Mouse (Mus musculus): Measurements from ENCODE around the gene Pbx4. TPM values are rescaled to one million over a fixed set of nuclear protein-coding genes. Genes with fewer than 3 reads are reported as not detected.

Gene Pbx4
- polyA plus RNA-seq, 1 experiment from 2014 or later = 47.7 TPM

DNA sequence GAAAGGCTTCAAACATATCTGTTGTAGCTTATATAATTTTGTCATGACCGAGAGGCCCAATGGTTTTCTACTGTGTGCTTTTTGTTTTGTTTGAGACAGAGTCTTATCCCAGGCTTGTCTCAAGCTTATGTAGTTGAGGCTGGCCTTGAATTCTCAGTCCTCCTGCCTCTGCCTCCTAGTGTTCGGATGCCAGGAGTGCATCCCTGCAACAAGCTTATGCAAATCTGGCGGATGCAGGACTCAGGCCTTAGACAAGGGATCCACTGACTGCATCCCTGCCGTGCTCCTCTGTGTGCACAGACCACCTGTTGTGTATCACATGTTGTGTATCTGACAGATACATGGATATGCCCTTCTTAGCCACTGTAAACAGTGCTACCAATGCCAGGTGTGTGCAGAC is 28.5 kb downstream of the Pbx4 start:
- ATAC-seq = no peak
- Histone ChIP-seq H3K36me3 (ENCODE audit: control insufficient read depth, insufficient read depth, low read length) (peaks cover 25% of the 10 kb centered on the region), H3K27ac (ENCODE audit: low read depth, low read length) (no peak overlapping the region), H3K9me3 (replicated peaks; ENCODE audit: control insufficient read depth, low read length) (no peaks in the 10 kb centered on the region), H3K4me1 (ENCODE audit: control insufficient read depth, insufficient read depth, low read length) (no peaks in the 10 kb centered on the region), H3K9ac (ENCODE audit: low read length) (no peak overlapping the region), H3K4me3 (ENCODE audit: low read depth, low read length) (no peak overlapping the region), H3K27me3 (replicated peaks; ENCODE audit: control insufficient read depth, insufficient read depth, low read length) (no peaks in the 10 kb centered on the region), H3K4me2 (ENCODE audit: low read length) (no peak overlapping the region)
- DNase-seq (ENCODE audit: low spot score) = no peak
- WGBS = 58% methylated on average over 4 of the region's 4 CpGs

DNA sequence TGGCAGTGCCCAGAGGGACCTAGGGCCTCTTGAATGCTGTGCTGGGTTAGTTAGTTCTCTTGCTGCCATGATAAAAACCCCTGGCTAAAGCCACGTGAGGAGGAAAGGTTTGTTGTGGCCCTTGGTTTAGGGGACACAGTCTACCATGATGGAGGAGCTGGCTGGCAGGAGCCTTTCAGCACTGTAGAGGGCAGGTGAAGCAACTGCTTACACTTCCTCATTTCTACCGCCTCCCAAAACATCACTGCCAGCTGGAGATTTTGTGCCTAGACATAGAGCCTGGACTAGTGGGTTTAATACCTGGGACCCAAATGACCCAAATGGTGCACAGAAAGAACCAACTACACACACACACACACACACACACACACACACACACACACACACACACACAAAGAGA is 29.0 kb downstream of the Pbx4 start:
- DNase-seq (ENCODE audit: low spot score) (no peak), ATAC-seq (no peak)
- H3K27me3 ChIP-seq (replicated peaks; ENCODE audit: control insufficient read depth, insufficient read depth, low read length) = no peaks in the 10 kb centered on the region
- no peak overlapping the region for H3K9ac ChIP-seq (ENCODE audit: low read length)
- H3K4me1 ChIP-seq (ENCODE audit: control insufficient read depth, insufficient read depth, low read length) = no peaks in the 10 kb centered on the region
- H3K27ac ChIP-seq (ENCODE audit: low read depth, low read length) = no peak overlapping the region
- no peak overlapping the region for H3K4me2 ChIP-seq (ENCODE audit: low read length)
- H3K9me3 ChIP-seq (replicated peaks; ENCODE audit: control insufficient read depth, low read length) = no peaks in the 10 kb centered on the region
- 75% methylated on average over 2 of the region's 2 CpGs for WGBS
- H3K4me3 ChIP-seq (ENCODE audit: low read depth, low read length) = no peak overlapping the region
- H3K36me3 ChIP-seq (ENCODE audit: control insufficient read depth, insufficient read depth, low read length) = peaks cover 25% of the 10 kb centered on the region

DNA sequence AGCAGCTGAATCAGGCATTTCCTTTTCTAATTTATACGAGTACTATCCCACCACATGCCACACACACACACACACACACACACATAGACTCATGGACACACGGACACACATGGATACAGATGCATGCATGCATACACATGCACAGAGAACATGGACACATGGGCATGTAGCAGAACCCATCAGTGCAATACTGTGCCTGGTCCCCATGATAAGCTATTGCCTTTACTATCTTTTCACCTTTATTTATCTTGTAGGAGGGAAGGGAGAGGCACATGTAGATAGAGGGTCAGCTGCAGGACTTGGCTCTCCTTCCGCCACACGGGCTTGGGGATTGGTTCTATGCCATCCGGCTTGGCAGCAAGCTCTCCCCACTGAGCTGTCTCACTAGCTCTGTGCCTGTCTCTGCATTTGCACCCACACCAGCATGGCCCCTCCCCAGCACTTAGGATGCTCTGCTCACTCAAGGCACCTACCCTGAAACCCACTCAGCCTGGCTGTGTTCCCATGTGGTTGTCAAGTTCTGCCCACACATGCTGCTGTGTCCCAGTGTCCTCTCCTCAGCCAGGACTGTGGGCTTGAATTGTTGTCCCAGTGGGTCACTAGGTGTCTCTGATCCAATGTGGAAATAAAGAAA is 31.2 kb downstream of the Pbx4 start:
- DNase-seq (ENCODE audit: low spot score) = no peak
- Histone ChIP-seq H3K9ac (ENCODE audit: low read length) (no peak overlapping the region), H3K4me1 (ENCODE audit: control insufficient read depth, insufficient read depth, low read length) (no peaks in the 10 kb centered on the region), H3K27ac (ENCODE audit: low read depth, low read length) (no peak overlapping the region), H3K27me3 (replicated peaks; ENCODE audit: control insufficient read depth, insufficient read depth, low read length) (no peaks in the 10 kb centered on the region), H3K4me3 (ENCODE audit: low read depth, low read length) (no peak overlapping the region), H3K36me3 (ENCODE audit: control insufficient read depth, insufficient read depth, low read length) (peaks cover 25% of the 10 kb centered on the region), H3K9me3 (replicated peaks; ENCODE audit: control insufficient read depth, low read length) (no peaks in the 10 kb centered on the region), H3K4me2 (ENCODE audit: low read length) (no peak overlapping the region)
- ATAC-seq = no peak
- 87% methylated on average over 5 of the region's 5 CpGs for WGBS

DNA sequence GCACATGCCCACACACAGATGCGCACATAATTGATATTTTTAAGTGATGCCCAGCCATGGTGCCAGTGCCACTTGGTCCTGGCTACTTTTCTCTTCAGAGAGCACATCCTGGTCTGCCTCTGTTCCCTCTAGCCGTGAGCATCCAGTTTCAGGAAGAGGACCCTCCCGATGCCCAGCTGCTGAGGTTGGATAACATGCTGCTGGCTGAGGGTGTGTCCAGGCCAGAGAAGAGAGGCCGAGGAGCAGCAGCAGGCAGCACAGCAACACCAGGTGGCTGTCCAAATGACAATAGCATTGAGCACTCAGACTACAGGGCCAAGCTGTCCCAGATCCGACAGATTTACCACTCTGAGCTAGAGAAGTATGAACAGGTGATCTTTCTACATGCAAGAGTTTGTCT is 31.9 kb downstream of the Pbx4 start:
- no peak overlapping the region for H3K4me2 ChIP-seq (ENCODE audit: low read length)
- no peaks in the 10 kb centered on the region for H3K9me3 ChIP-seq (replicated peaks; ENCODE audit: control insufficient read depth, low read length)
- no peak for DNase-seq (ENCODE audit: low spot score)
- H3K4me3 ChIP-seq (ENCODE audit: low read depth, low read length) = no peak overlapping the region
- peaks cover 23% of the 10 kb centered on the region for H3K36me3 ChIP-seq (ENCODE audit: control insufficient read depth, insufficient read depth, low read length)
- no peak for ATAC-seq
- no peak overlapping the region for H3K27ac ChIP-seq (ENCODE audit: low read depth, low read length)
- H3K27me3 ChIP-seq (replicated peaks; ENCODE audit: control insufficient read depth, insufficient read depth, low read length) = no peaks in the 10 kb centered on the region
- no peaks in the 10 kb centered on the region for H3K4me1 ChIP-seq (ENCODE audit: control insufficient read depth, insufficient read depth, low read length)
- WGBS = 85% methylated on average over 5 of the region's 5 CpGs
- no peak overlapping the region for H3K9ac ChIP-seq (ENCODE audit: low read length)

DNA sequence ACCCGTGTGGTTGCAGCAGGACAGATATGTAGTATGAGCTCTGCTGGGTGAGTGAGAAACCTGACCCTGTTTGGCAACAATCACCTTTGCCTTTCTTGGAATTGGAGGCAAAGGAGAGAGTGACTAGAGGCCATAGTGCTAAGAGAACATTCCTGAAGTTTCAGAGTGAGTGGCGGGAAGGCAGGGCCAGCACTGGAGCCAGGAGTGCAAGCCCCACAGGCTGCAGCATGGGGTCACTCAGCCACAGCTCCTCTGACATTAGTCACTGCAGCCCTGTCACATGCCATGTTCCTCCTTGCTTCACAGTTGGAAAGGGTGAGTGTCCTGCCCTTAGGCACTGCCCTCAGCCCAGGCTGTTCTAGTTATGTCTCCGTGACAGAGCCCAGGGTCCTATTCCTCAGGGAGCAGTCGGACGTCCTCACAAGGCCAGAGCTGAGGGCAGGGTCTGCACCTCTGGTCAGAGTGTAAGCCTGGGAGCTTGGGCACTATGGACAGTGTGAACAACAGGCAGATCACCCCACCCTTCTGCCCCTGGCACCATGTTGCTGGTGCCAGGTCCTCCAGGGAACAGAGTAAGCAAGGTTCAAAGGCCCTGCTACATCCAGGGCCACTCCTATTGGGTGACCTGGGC is 35.5 kb downstream of the Pbx4 start:
- H3K27ac ChIP-seq (ENCODE audit: low read depth, low read length) = no peak overlapping the region
- 83% methylated on average over 5 of the region's 5 CpGs for WGBS
- H3K9ac ChIP-seq (ENCODE audit: low read length) = no peak overlapping the region
- H3K9me3 ChIP-seq (replicated peaks; ENCODE audit: control insufficient read depth, low read length) = no peaks in the 10 kb centered on the region
- H3K4me3 ChIP-seq (ENCODE audit: low read depth, low read length) = no peak overlapping the region
- H3K36me3 ChIP-seq (ENCODE audit: control insufficient read depth, insufficient read depth, low read length) = peaks cover 25% of the 10 kb centered on the region
- H3K4me1 ChIP-seq (ENCODE audit: control insufficient read depth, insufficient read depth, low read length) = no peaks in the 10 kb centered on the region
- no peaks in the 10 kb centered on the region for H3K27me3 ChIP-seq (replicated peaks; ENCODE audit: control insufficient read depth, insufficient read depth, low read length)
- DNase-seq (ENCODE audit: low spot score) (no peak), ATAC-seq (no peak)
- no peak overlapping the region for H3K4me2 ChIP-seq (ENCODE audit: low read length)

DNA sequence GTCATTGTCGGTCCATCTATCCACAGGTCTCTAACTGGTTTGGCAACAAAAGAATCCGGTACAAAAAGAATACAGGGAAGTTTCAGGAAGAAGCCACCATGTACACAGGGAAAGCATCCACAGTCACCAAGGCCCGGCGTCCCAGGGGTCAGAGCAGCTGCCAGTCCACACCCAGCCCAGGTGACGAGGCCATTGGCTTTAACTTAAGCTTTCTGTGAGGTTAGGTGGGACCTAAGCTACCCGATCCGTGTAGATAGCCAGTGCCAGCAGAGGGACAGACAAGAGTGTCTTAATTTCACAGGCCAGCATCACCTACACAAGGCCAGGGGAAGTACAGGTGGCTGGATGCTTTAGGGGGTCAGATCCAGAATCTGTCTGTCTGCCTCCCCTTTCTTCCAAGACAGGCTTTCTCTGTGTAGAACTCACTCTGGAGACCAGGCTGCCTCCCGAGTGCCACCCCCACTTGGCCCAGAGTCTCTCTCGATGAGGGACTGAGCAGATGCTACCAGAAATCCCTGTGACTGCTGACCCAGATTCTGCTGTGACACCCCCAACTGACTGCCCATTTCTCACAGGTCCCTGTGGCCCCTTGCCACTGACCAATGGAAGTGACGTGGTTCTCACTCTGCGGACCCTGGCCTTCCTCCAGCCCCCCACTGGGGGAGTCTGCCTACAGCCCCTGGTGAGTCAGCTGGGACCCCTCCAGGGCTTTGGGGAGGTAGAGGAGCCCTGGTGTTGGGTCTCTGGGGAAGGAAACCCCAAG is 37.9 kb downstream of the Pbx4 start:
- no peak overlapping the region for H3K27ac ChIP-seq (ENCODE audit: low read depth, low read length)
- no peak overlapping the region for H3K9ac ChIP-seq (ENCODE audit: low read length)
- H3K4me1 ChIP-seq (ENCODE audit: control insufficient read depth, insufficient read depth, low read length) = no peaks in the 10 kb centered on the region
- H3K9me3 ChIP-seq (replicated peaks; ENCODE audit: control insufficient read depth, low read length) = no peaks in the 10 kb centered on the region
- 88% methylated on average over 11 of the region's 11 CpGs for WGBS
- ATAC-seq (no peak), DNase-seq (ENCODE audit: low spot score) (no peak)
- H3K27me3 ChIP-seq (replicated peaks; ENCODE audit: control insufficient read depth, insufficient read depth, low read length) = no peaks in the 10 kb centered on the region
- H3K4me3 ChIP-seq (ENCODE audit: low read depth, low read length) = no peak overlapping the region
- H3K36me3 ChIP-seq (ENCODE audit: control insufficient read depth, insufficient read depth, low read length) = peaks cover 21% of the 10 kb centered on the region; the same call in 1 of the 2 replicates
- no peak overlapping the region for H3K4me2 ChIP-seq (ENCODE audit: low read length)

DNA sequence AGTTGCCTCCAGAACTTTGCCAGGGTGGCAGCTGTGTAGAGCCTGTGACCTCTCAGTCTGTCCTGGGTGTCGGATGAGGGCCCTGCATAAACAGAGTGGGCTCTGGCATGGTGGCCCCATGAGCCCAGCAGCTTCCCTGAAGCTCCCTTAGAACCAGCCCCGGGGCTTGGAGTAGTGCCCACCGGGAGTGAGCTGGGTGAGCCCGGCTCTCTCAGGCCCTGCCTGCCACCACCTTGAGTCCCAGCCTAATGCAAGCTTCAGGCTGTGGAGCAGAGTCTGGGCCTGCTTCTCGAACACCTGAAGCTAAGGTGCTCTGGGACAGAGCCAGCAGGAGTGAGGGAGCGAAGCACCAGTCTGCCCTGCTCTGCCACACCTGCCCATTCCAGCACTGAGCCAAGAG is 38.6 kb downstream of the Pbx4 start:
- DNase-seq (ENCODE audit: low spot score) = no peak
- H3K4me2 ChIP-seq (ENCODE audit: low read length) = no peak overlapping the region
- no peak overlapping the region for H3K27ac ChIP-seq (ENCODE audit: low read depth, low read length)
- ATAC-seq = no peak
- H3K9ac ChIP-seq (ENCODE audit: low read length) = no peak overlapping the region
- H3K9me3 ChIP-seq (replicated peaks; ENCODE audit: control insufficient read depth, low read length) = no peaks in the 10 kb centered on the region
- WGBS = 91% methylated on average over 6 of the region's 6 CpGs
- peaks cover 20% of the 10 kb centered on the region; the same call in 1 of the 2 replicates for H3K36me3 ChIP-seq (ENCODE audit: control insufficient read depth, insufficient read depth, low read length)
- no peaks in the 10 kb centered on the region for H3K4me1 ChIP-seq (ENCODE audit: control insufficient read depth, insufficient read depth, low read length)
- H3K27me3 ChIP-seq (replicated peaks; ENCODE audit: control insufficient read depth, insufficient read depth, low read length) = no peaks in the 10 kb centered on the region
- no peak overlapping the region for H3K4me3 ChIP-seq (ENCODE audit: low read depth, low read length)

DNA sequence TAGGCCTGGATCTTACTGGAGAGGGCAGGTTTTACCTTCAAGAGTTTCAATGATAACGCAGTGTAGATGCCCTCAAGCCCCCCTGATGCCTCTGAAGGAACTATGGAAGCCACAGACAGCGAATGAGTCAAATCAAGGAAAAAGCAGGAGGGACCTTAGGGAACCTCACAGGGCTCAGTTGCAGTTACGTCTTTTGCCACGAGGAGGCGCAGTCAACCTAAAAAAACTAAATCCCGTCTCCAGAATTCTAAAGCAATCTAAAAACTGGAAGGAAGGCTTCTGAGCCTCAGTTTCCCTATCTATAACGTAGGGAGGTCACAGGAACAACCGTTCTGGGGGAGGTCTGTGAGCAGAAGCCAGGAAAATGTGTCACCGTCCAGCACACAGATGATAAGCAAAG is 41.9 kb downstream of the Pbx4 start:
- no peak overlapping the region for H3K9ac ChIP-seq (ENCODE audit: low read length)
- H3K4me3 ChIP-seq (ENCODE audit: low read depth, low read length) = no peak overlapping the region
- no peak overlapping the region for H3K27ac ChIP-seq (ENCODE audit: low read depth, low read length)
- H3K4me1 ChIP-seq (ENCODE audit: control insufficient read depth, insufficient read depth, low read length) = no peaks in the 10 kb centered on the region
- H3K27me3 ChIP-seq (replicated peaks; ENCODE audit: control insufficient read depth, insufficient read depth, low read length) = no peaks in the 10 kb centered on the region
- peaks cover 20% of the 10 kb centered on the region; the same call in 1 of the 2 replicates for H3K36me3 ChIP-seq (ENCODE audit: control insufficient read depth, insufficient read depth, low read length)
- no peaks in the 10 kb centered on the region for H3K9me3 ChIP-seq (replicated peaks; ENCODE audit: control insufficient read depth, low read length)
- 12% methylated on average over 9 of the region's 9 CpGs for WGBS
- ATAC-seq (0 out of 2 replicates have a peak, but pooled peaks have one; percentile 5), DNase-seq (ENCODE audit: low spot score) (peak; percentile 74)
- no peak overlapping the region for H3K4me2 ChIP-seq (ENCODE audit: low read length)

DNA sequence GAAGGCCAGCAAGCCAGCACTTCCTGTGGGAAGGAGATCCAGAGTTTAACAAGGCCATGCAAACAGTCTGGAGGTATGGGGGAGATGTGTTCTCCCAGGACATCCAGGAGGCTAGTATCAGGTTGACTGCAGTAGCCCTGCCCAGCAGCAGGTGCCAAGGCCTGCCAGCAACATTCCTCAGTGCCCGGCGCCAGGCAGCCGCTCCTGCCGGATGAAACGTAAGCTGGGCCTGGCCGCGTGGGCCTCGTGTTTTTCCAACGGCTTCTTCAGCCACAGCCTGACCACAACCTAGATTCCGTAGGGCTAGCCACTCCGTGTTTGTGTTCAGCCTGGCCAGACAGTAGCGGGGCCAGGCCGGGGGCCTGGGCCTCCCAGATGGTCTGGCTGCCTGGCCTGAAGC is 42.4 kb downstream of the Pbx4 start:
- no peak overlapping the region for H3K4me2 ChIP-seq (ENCODE audit: low read length)
- no peak overlapping the region for H3K27ac ChIP-seq (ENCODE audit: low read depth, low read length)
- H3K9me3 ChIP-seq (replicated peaks; ENCODE audit: control insufficient read depth, low read length) = no peaks in the 10 kb centered on the region
- H3K9ac ChIP-seq (ENCODE audit: low read length) = no peak overlapping the region
- 85% methylated on average over 13 of the region's 13 CpGs for WGBS
- H3K27me3 ChIP-seq (replicated peaks; ENCODE audit: control insufficient read depth, insufficient read depth, low read length) = peaks cover 4% of the 10 kb centered on the region
- ATAC-seq = no peak
- H3K36me3 ChIP-seq (ENCODE audit: control insufficient read depth, insufficient read depth, low read length) = peaks cover 20% of the 10 kb centered on the region; the same call in 1 of the 2 replicates
- no peaks in the 10 kb centered on the region for H3K4me1 ChIP-seq (ENCODE audit: control insufficient read depth, insufficient read depth, low read length)
- no peak for DNase-seq (ENCODE audit: low spot score)
- no peak overlapping the region for H3K4me3 ChIP-seq (ENCODE audit: low read depth, low read length)

All from forebrain, embryonic 14.5 days (tissue).